Mouse (Mus musculus): ENCODE measurements around the gene Numa1. TPM values are rescaled to one million over a fixed set of nuclear protein-coding genes. Genes with fewer than 3 reads are reported as not detected.

Gene Numa1
- polyA plus RNA-seq, 1 experiment from 2014 or later: 17.2 TPM

GRCm38 (mm10) chr7:101951648-101952047 lies 17.7 kb downstream of the Numa1 start:
- Histone ChIP-seq H3K9ac (replicated peaks) (no peak overlapping the region), H3K27me3 (ENCODE audit: insufficient read depth, low read length) (no peaks in the 10 kb centered on the region), H3K36me3 (replicated peaks; ENCODE audit: insufficient read depth, low read length) (no peaks in the 10 kb centered on the region), H3K4me1 (ENCODE audit: insufficient read depth) (no peaks in the 10 kb centered on the region; the same call in 1 of the 2 replicates), H3K27ac (ENCODE audit: low read depth) (no peak overlapping the region), H3K4me3 (ENCODE audit: low read depth, low read length) (no peak overlapping the region), H3K9me3 (ENCODE audit: low read length) (no peaks in the 10 kb centered on the region), H3K4me2 (ENCODE audit: low read depth, low read length) (no peak overlapping the region)
- no peak for ATAC-seq
- DNase-seq: no peak
- no peak for TF ChIP-seq EP300 (IDR thresholded peaks at IDR 0.05; ENCODE audit: low read depth)
- no peak for TF ChIP-seq CTCF (IDR thresholded peaks at IDR 0.05; ENCODE audit: low read depth)
- 74% methylated on average over 1 of the region's 1 CpGs for WGBS (ENCODE audit: insufficient replicate concordance)

- no peaks in the 10 kb centered on the region for H3K36me3 ChIP-seq (replicated peaks; ENCODE audit: insufficient read depth, low read length)
- no peaks in the 10 kb centered on the region; the same call in 1 of the 2 replicates for H3K4me1 ChIP-seq (ENCODE audit: insufficient read depth)
- no peak overlapping the region for H3K4me2 ChIP-seq (ENCODE audit: low read depth, low read length)
- H3K4me3 ChIP-seq (ENCODE audit: low read depth, low read length): no peak overlapping the region
- no peak overlapping the region for H3K27ac ChIP-seq (ENCODE audit: low read depth)
- H3K9ac ChIP-seq (replicated peaks): no peak overlapping the region
- H3K27me3 ChIP-seq (ENCODE audit: insufficient read depth, low read length): no peaks in the 10 kb centered on the region
- ATAC-seq (no peak), DNase-seq (no peak)
- no peaks in the 10 kb centered on the region for H3K9me3 ChIP-seq (ENCODE audit: low read length)
- WGBS (ENCODE audit: insufficient replicate concordance): 46% methylated on average over 2 of the region's 2 CpGs
- TF ChIP-seq CTCF (IDR thresholded peaks at IDR 0.05; ENCODE audit: low read depth): no peak
- no peak for TF ChIP-seq EP300 (IDR thresholded peaks at IDR 0.05; ENCODE audit: low read depth)
These were observed 18.2 kb downstream of the Numa1 start for GRCm38 (mm10) chr7:101952098-101952497.

- DNase-seq (no peak), ATAC-seq (no peak)
- WGBS (ENCODE audit: insufficient replicate concordance): 94% methylated on average over 2 of the region's 2 CpGs
- Histone ChIP-seq H3K9me3 (ENCODE audit: low read length) (no peaks in the 10 kb centered on the region), H3K4me1 (ENCODE audit: insufficient read depth) (no peaks in the 10 kb centered on the region; the same call in 1 of the 2 replicates), H3K9ac (replicated peaks) (no peak overlapping the region), H3K4me3 (ENCODE audit: low read depth, low read length) (no peak overlapping the region), H3K27me3 (ENCODE audit: insufficient read depth, low read length) (no peaks in the 10 kb centered on the region), H3K4me2 (ENCODE audit: low read depth, low read length) (no peak overlapping the region), H3K27ac (ENCODE audit: low read depth) (no peak overlapping the region), H3K36me3 (replicated peaks; ENCODE audit: insufficient read depth, low read length) (no peaks in the 10 kb centered on the region)
- no peak for TF ChIP-seq CTCF (IDR thresholded peaks at IDR 0.05; ENCODE audit: low read depth)
- no peak for TF ChIP-seq EP300 (IDR thresholded peaks at IDR 0.05; ENCODE audit: low read depth)
These were observed 20.3 kb downstream of the Numa1 start for GRCm38 (mm10) chr7:101954163-101954562.

- 71% methylated on average over 2 of the region's 2 CpGs for WGBS (ENCODE audit: insufficient replicate concordance)
- H3K9me3 ChIP-seq (ENCODE audit: low read length): no peaks in the 10 kb centered on the region
- peaks cover 3% of the 10 kb centered on the region; the same call in 1 of the 2 replicates for H3K4me1 ChIP-seq (ENCODE audit: insufficient read depth)
- H3K9ac ChIP-seq (replicated peaks): no peak overlapping the region
- DNase-seq (no peak), ATAC-seq (no peak)
- no peak overlapping the region for H3K4me3 ChIP-seq (ENCODE audit: low read depth, low read length)
- TF ChIP-seq EP300 (IDR thresholded peaks at IDR 0.05; ENCODE audit: low read depth): no peak
- TF ChIP-seq CTCF (IDR thresholded peaks at IDR 0.05; ENCODE audit: low read depth): no peak
- H3K36me3 ChIP-seq (replicated peaks; ENCODE audit: insufficient read depth, low read length): no peaks in the 10 kb centered on the region
- no peaks in the 10 kb centered on the region for H3K27me3 ChIP-seq (ENCODE audit: insufficient read depth, low read length)
- no peak overlapping the region for H3K4me2 ChIP-seq (ENCODE audit: low read depth, low read length)
- H3K27ac ChIP-seq (ENCODE audit: low read depth): no peak overlapping the region
These were observed 21.4 kb downstream of the Numa1 start for GRCm38 (mm10) chr7:101955276-101955675.

- Histone ChIP-seq H3K27me3 (ENCODE audit: insufficient read depth, low read length) (no peaks in the 10 kb centered on the region), H3K36me3 (replicated peaks; ENCODE audit: insufficient read depth, low read length) (no peaks in the 10 kb centered on the region), H3K9me3 (ENCODE audit: low read length) (no peaks in the 10 kb centered on the region), H3K4me3 (ENCODE audit: low read depth, low read length) (no peak overlapping the region), H3K27ac (ENCODE audit: low read depth) (no peak overlapping the region), H3K9ac (replicated peaks) (no peak overlapping the region), H3K4me1 (ENCODE audit: insufficient read depth) (peaks cover 3% of the 10 kb centered on the region; the same call in 1 of the 2 replicates), H3K4me2 (ENCODE audit: low read depth, low read length) (no peak overlapping the region)
- WGBS (ENCODE audit: insufficient replicate concordance): 61% methylated on average over 4 of the region's 4 CpGs
- TF ChIP-seq CTCF (IDR thresholded peaks at IDR 0.05; ENCODE audit: low read depth) (no peak), EP300 (IDR thresholded peaks at IDR 0.05; ENCODE audit: low read depth) (no peak)
- ATAC-seq: no peak
- no peak for DNase-seq
These were observed 22.0 kb downstream of the Numa1 start for GRCm38 (mm10) chr7:101955862-101956261.

GRCm38 (mm10) chr7:101956481-101956880 lies 22.6 kb downstream of the Numa1 start:
- H3K9me3 ChIP-seq (ENCODE audit: low read length): no peaks in the 10 kb centered on the region
- H3K36me3 ChIP-seq (replicated peaks; ENCODE audit: insufficient read depth, low read length): no peaks in the 10 kb centered on the region
- ATAC-seq: no peak
- no peak overlapping the region for H3K4me3 ChIP-seq (ENCODE audit: low read depth, low read length)
- H3K27ac ChIP-seq (ENCODE audit: low read depth): no peak overlapping the region
- H3K27me3 ChIP-seq (ENCODE audit: insufficient read depth, low read length): no peaks in the 10 kb centered on the region
- WGBS (ENCODE audit: insufficient replicate concordance): 76% methylated on average over 1 of the region's 1 CpGs
- H3K4me1 ChIP-seq (ENCODE audit: insufficient read depth): peaks cover 3% of the 10 kb centered on the region; the same call in 1 of the 2 replicates
- TF ChIP-seq CTCF (IDR thresholded peaks at IDR 0.05; ENCODE audit: low read depth) (no peak), EP300 (IDR thresholded peaks at IDR 0.05; ENCODE audit: low read depth) (no peak)
- DNase-seq: no peak
- H3K4me2 ChIP-seq (ENCODE audit: low read depth, low read length): no peak overlapping the region
- no peak overlapping the region for H3K9ac ChIP-seq (replicated peaks)

GRCm38 (mm10) chr7:101956911-101957310 lies 23.0 kb downstream of the Numa1 start:
- peaks cover 3% of the 10 kb centered on the region; the same call in 1 of the 2 replicates for H3K4me1 ChIP-seq (ENCODE audit: insufficient read depth)
- 86% methylated on average over 5 of the region's 5 CpGs for WGBS (ENCODE audit: insufficient replicate concordance)
- ATAC-seq (no peak), DNase-seq (no peak)
- no peak overlapping the region for H3K27ac ChIP-seq (ENCODE audit: low read depth)
- H3K9ac ChIP-seq (replicated peaks): no peak overlapping the region
- no peak overlapping the region for H3K4me2 ChIP-seq (ENCODE audit: low read depth, low read length)
- H3K9me3 ChIP-seq (ENCODE audit: low read length): no peaks in the 10 kb centered on the region
- H3K36me3 ChIP-seq (replicated peaks; ENCODE audit: insufficient read depth, low read length): no peaks in the 10 kb centered on the region
- H3K4me3 ChIP-seq (ENCODE audit: low read depth, low read length): no peak overlapping the region
- no peaks in the 10 kb centered on the region for H3K27me3 ChIP-seq (ENCODE audit: insufficient read depth, low read length)
- TF ChIP-seq CTCF (IDR thresholded peaks at IDR 0.05; ENCODE audit: low read depth) (no peak), EP300 (IDR thresholded peaks at IDR 0.05; ENCODE audit: low read depth) (no peak)

Data from liver, postnatal 0 days (tissue).